Mouse (Mus musculus) liver (tissue): ENCODE data around the gene Gpt2.
A peak's percentile ranks its signal among the peaks of the same experiment; 100 is the strongest.

Experiments used
- DNase-seq: peaks from one replicate; pipeline ENCODE4 v3.0.0-alpha.2; 2020; ENCODE audit warnings: mixed read lengths

The Gpt2 gene

DNA sequence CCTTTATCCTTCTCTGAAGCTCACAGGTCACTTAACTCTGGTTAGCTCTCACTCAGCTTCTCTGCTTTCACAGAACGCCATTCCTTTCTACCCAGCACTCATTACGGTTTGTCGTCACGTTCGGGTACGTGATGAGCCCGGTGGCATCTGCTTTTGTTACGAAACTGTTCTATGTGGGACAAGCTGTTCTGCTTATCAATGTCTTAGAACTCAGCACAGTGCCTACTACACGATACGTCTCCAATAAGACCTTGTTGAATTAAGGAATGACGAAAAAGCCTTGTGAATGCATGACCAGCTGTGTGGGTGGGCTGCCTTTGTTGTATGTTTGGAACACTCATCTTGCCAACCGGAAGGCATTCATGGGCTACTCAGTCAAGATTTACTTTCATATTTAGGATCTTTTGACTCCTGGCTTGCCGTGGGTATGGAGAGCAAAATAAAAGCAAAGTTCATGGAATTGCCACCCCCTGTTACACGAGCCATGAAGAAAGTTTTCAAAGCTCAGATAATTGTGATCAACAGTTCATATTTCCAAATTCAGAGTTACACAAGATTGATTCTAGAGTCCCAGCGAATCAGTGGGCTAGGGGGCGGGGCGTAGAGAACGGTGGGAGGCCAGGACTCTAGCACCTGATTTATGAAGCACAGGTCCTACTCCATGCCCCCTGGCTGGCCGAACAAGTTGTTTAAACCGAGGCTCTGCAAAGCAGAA lies 4.3 kb upstream of the Gpt2 start:
- no peak for DNase-seq

- no peak for DNase-seq
Measured at GRCm38 (mm10) chr8:85488631-85489030, 3.7 kb upstream of the Gpt2 start.

DNA sequence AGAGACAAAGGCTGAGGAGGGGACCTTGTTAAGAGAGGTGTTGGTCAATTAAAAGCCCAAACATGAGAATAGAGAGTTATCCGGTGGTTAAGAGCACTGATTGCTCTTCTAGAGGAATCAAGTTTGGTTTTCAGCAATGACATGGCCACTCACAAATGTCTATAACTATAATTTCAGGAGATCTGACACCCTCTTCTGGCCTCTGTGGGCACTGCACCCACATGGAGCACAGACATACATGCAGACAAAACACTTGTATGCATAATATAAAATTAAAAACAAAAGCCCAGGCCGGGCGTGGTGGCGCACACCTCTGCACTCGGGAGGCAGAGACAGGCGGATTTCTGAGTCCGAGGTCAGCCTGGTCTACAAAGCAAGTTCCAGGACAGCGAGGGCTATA lies 2.8 kb upstream of the Gpt2 start:
- no peak for DNase-seq

GRCm38 (mm10) chr8:85492940-85493931 lies 860 bp downstream of the Gpt2 start:
- no peak for DNase-seq

GRCm38 (mm10) chr8:85496125-85496524 lies 3.7 kb downstream of the Gpt2 start:
- DNase-seq, result no peak

DNA sequence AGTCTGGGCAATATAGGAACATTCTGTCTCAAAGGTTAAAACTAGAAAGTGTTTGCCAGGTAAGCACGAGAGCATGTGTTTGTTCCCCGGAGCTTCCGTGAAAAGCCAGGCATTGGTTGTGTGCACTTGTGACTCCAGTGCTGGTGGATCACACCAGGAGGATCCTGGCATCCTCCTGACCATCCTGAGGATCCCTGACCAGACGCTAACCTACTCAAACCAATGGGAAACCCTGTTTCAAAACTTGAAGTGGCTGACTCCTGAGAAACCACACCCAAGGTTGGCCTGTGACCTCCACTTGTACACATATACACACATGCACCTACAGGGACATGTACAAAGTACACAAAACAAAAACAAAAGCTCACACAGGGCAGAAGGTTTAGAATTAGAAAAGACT lies 4.4 kb downstream of the Gpt2 start:
- DNase-seq, result no peak

DNA sequence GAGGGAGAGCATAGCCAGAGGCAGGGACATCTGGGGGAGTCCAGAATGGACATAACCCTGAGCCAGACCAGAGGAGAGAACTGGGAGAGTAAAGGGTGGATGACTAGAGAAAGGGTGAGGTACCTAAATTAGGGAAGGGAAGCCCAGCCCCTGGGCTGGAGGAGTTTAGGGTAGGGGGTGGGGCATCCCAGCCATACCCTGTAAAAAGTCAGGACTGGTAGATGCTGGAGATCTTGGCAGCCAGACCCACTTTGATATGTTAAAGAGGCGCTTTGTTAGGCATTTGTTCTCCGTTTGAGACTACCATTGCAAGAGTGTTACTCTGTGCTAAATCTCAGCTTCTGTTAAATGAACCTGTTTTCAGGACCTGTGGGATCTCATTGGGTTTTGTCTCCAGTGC lies 6.2 kb downstream of the Gpt2 start:
- no peak for DNase-seq

DNA sequence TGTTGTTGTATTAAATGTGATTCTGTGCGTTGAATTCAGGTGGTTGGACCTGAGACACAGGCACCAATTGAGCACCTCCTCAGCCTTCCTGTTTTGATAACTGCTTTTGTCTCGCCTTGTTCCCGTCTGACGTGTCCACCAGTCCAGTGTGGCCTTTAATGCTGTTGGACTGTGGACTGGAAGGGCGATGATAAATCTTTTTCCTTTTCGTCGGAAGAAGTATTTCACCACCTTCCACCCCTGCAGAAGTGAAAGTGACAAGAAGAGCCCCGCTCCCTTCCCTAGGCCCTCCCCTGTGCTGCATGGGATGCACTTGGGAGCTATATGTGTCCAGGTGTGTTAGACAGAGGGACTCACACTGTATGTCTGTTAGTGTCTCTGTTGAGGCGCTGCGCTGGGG lies 8.1 kb downstream of the Gpt2 start:
- no peak for DNase-seq

DNA sequence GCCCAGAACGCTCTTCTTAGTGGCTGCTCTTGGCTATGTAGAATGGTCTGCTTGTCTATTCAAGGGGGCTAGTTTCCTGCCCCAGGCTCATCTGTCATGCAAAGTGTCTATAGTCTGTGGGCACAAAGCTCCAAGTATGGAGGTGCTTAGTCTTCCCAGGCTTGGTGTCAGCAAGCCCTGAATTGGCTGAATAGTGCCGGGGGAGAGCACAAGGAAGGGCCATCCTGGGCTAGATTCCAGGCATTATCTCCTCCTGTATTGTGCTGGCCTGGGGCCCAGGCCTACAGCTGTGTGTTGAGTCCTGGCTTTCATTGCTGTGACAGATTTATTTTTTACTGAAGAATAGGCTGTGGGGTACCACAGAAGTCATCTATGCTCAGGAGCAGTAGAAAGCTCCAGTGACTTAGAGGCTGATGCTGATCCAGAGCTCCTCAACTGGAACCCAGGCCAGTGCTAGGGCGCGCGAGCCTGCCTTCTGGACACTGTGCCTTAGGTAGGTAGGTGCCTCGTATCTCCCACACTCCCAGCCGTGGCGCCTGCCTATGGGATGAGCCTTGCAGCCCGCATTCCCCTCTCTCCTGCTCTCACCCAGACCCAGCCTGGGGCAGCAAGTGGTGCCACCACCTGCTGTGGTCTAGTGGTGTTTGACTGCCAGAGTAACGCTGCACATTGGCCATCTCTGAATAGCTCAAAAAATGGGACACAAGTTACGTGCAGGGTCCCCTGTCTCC lies 8.7 kb downstream of the Gpt2 start:
- DNase-seq, result no peak

- DNase-seq, result no peak
Measured at GRCm38 (mm10) chr8:85502381-85502780, 10.0 kb downstream of the Gpt2 start.

DNA sequence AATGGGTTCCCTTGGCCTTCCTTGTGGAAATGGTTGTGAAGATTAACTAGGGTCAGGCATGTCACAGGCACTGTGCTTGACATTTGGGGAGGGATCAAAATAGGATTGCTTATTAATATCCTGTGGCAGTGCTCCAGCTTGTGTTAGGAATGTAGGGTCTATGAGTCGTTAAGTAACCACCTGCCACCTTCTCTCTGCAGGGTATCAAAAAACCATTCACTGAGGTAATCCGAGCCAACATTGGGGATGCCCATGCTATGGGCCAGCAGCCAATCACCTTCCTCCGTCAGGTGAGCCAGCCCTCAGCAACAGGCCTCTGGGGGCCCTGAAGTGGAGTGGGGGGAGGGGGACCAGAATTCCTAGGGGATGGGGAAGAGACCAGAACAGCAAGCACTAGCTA lies 10.7 kb downstream of the Gpt2 start:
- DNase-seq, result no peak

- DNase-seq, result no peak
Measured at GRCm38 (mm10) chr8:85504704-85505103, 12.3 kb downstream of the Gpt2 start.

GRCm38 (mm10) chr8:85506620-85507019 lies 14.2 kb downstream of the Gpt2 start:
- DNase-seq, result no peak

GRCm38 (mm10) chr8:85508661-85509060 lies 16.3 kb downstream of the Gpt2 start:
- DNase-seq, result no peak

DNA sequence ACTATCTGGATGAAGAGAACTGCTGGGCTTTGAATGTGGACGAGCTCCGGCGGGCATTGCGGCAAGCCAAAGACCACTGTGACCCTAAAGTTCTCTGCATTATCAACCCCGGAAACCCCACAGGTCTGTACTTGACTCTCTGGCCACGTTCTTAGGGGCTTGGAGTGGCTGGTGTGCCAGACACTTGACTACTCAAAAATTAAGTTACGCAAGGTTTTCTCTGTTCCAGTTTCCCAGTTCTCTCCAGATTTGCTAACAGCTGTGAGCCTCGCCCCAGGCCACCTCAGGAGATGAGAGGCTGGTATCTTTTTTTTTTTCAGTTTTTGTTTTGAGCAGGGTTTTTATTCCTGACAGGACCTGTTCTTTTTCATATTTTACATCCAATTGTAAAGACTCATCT lies 19.9 kb downstream of the Gpt2 start:
- DNase-seq, result no peak

GRCm38 (mm10) chr8:85513283-85513682 lies 20.9 kb downstream of the Gpt2 start:
- DNase-seq, result no peak

DNA sequence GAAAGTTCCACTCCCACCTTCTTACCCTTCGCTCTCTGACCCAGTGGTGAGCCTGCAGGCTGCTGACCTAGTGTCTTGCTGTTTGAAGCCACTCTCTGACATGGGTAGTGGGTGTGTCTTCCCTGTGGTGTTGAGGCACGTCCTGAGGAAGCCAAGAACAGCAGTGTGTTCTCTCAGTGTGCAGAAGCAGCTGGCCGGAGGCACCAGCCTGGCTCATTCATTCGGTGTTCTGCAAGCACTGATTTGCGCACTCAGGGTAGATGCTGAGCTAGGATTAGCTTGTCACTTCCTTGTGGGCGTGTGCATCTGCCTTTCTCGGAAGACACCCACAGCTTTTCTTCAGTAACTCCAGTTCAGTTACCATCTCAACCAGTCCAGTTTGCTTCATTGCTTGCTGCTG lies 23.0 kb downstream of the Gpt2 start:
- DNase-seq, result no peak

DNA sequence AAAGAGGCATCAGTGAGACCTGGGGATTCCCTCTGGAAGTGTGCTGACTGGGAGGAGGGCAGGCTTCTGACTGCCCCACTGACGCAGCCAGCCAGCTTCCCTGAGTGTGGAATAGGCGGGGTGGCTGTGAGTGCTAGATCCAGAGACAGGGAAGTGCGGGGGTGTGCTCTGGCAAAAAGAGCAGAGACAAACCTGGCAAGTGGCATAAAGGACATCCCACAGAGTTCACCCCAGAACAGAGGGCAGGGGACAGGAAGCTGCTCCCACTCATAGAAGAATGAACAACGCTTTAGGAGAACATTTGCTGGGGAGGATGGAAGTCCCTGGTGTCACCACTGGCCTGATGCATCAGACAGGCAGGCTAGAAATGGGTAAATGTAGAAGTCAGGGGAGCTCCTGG lies 25.0 kb downstream of the Gpt2 start:
- no peak for DNase-seq

- no peak for DNase-seq
Measured at GRCm38 (mm10) chr8:85517956-85518355, 25.6 kb downstream of the Gpt2 start.

DNA sequence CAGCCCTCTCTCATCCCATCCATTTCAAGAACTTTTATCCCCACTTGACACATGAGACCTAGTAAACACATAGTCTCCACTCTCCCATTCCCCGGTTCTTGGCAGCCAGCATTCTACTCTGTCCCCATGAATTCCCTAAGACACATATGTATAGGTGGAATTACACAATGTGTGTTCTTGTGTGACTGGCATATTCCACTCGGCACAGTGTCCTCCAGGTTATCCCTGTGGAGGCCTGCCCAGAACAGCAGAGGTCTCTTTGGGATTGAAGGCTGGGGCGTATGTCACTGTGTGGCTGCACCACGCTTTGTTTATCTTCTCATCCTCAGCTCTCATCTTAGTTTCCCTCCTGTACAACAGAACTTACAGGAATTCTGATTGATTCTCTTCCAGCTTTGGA lies 28.2 kb downstream of the Gpt2 start:
- no peak for DNase-seq

- DNase-seq, result no peak
Measured at GRCm38 (mm10) chr8:85521332-85521731, 29.0 kb downstream of the Gpt2 start.

- no peak for DNase-seq
Measured at GRCm38 (mm10) chr8:85524086-85524485, 31.7 kb downstream of the Gpt2 start.

DNA sequence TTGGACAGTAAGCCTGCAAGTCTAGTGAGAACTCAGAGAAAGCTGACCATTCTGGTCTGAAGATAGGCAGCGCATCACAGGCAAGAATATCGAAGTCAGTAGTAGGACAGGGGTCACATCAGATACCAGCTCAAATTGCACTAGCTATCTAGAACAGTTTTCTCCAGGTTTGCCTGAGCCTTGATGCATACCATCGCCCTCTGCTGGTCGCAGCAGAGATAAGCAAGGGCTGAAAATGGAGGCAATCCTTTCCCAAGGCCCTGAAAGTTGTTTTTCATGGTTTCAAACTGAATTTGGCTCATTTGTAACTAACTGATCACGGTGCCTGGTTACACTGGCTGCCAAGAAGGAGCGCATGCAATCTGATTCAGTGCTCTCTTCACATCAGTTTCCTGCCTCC lies 33.7 kb downstream of the Gpt2 start:
- DNase-seq, result peak; percentile 61
